Mouse (Mus musculus) forebrain, postnatal 0 days (tissue): ENCODE measurements around the gene Acaca. TPM values are rescaled to one million over a fixed set of nuclear protein-coding genes. Genes with fewer than 3 reads are reported as not detected.

Source experiments
- ATAC-seq: fragments of 200-750 bp; cut with Nextera tagmentation; 2 replicates; pipeline ENCODE4 v1.8.0; 2017; ENCODE audit warnings: mild to moderate bottlenecking, moderate library complexity
- DNase-seq: peaks from one replicate; pipeline ENCODE4 v3.0.0-alpha.2; 2015
- H3K27ac ChIP-seq: fragments of 300-500 bp; sonication (generic); 2 replicates; pipeline ENCODE4 v1.5.1; 2014; ENCODE audit warnings: low read depth, mild to moderate bottlenecking, antibody characterized with exemption, low read length, moderate library complexity, mixed read lengths
- H3K27me3 ChIP-seq: fragments of 300-500 bp; sonication (generic); 2 replicates; pipeline ENCODE4 v1.6.1; 2014; ENCODE audit warnings: mild to moderate bottlenecking, low read length, mixed read lengths; ENCODE audit not compliant: insufficient read depth
- H3K36me3 ChIP-seq: fragments of 300-500 bp; sonication (generic); 2 replicates; pipeline ENCODE4 v1.6.1; 2014; ENCODE audit warnings: mild to moderate bottlenecking, moderate library complexity; ENCODE audit not compliant: insufficient read depth
- H3K4me1 ChIP-seq: fragments of 300-500 bp; sonication (generic); 2 replicates; pipeline ENCODE4 v1.6.1; 2014; ENCODE audit warnings: antibody characterized with exemption; ENCODE audit not compliant: insufficient read depth
- H3K4me2 ChIP-seq: fragments of 300-500 bp; sonication (generic); 2 replicates; pipeline ENCODE4 v1.6.1; 2014; ENCODE audit warnings: low read depth, mild to moderate bottlenecking, moderate library complexity
- H3K4me3 ChIP-seq: fragments of 300-500 bp; sonication (generic); 2 replicates; pipeline ENCODE4 v1.5.1; 2014; ENCODE audit warnings: low read depth, low read length, mixed read lengths
- H3K9ac ChIP-seq: fragments of 300-500 bp; sonication (generic); 2 replicates; pipeline ENCODE4 v1.6.1; 2014; ENCODE audit warnings: mild to moderate bottlenecking
- H3K9me3 ChIP-seq: fragments of 300-500 bp; sonication (generic); 2 replicates; pipeline ENCODE4 v1.6.1; 2016; ENCODE audit warnings: low read length
- CTCF ChIP-seq: sonication (generic); IDR thresholded peaks from 2 replicates; pipeline ENCODE4 v1.5.1; 2016; ENCODE audit warnings: antibody characterized with exemption, control low read depth, low read depth
- WGBS: fragments of 180-500 bp; shearing (Covaris S2); extraction: QIAGEN DNeasy Blood & Tissue Kit; methylation state at CpG from one replicate; pipeline ENCODE4 v1.1.7; 2014; 5-methylcytosine and 5-hydroxymethylcytosine counted together
- polyA plus RNA-seq: library from polyadenylated mRNA; unstranded; fragments of >200 nt; fragmentation: Nextera tagmentation; extraction: Ambion mirVana; gene quantifications from 2 replicates; pipeline ENCODE4 v1.2.1, GENCODE M21; 2015
- total RNA-seq: library from RNA; depleted of rRNA; stranded (reverse); fragments of >200 nt; gene quantifications from 2 replicates; pipeline ENCODE4 v1.2.3, GENCODE M21; 2014

The Acaca gene
- total and polyA plus RNA-seq, 2 experiments from 2014 or later, result 16.5 to 200 TPM

DNA sequence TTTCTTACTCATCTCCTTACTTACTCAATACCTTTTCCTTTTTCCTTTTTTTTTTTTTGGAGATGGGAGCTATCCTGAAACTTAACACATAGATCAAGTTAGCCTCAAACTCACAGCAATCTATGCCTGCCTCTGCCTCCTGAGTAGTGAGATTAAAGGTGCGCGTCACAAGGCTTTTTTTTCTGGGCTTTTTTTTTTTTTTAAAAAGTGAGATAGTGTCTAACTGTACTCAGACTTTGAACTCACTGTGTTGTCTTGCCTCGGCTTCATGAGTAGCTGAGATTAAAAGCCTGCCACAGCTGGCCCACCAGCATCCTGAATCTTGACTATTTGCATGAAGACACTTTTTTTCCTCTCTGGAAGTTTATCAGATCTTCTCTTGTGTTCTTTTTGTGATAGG lies 59.1 kb downstream of the Acaca start:
- Histone ChIP-seq H3K9ac (no peak overlapping the region), H3K4me3 (no peak overlapping the region), H3K27ac (no peak overlapping the region), H3K27me3 (no peaks in the 10 kb centered on the region), H3K4me2 (no peak overlapping the region), H3K4me1 (no peaks in the 10 kb centered on the region), H3K9me3 (no peaks in the 10 kb centered on the region), H3K36me3 (no peaks in the 10 kb centered on the region)
- no peak for TF ChIP-seq CTCF
- ATAC-seq (no peak), DNase-seq (no peak)
- 90% methylated on average over 3 of the region's 3 CpGs for WGBS

DNA sequence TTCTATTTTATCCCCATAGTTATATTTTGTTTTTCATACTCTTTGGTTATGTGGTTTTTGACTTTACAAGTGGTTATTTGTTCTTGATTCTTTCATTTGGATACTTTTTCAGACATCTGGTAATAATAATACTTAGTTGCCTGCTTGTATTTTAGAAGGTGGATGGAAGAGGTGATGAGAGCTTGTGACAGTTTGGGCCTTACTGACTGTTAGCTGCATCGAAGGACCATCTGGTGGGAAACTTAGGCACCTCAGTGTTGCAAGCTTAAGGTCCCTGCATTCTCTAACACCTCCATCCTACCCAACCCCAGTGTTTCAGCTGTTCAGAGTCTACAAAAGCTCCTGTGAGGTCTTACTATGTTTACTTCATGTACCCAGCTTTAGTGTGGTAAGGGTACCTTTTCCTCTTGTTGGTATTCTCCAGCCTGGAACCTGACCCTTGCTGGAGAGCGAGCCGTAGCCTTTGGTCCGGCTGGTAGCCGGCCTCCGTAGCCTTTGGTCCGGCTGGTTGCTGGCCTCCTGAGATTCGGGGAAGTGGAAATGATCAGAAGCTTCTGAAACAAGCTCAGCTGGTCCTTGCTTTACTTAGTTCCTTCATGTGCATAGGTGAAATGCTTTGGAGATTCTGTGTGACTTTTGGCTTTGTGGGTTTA lies 61.2 kb downstream of the Acaca start:
- no peak overlapping the region for H3K4me3 ChIP-seq
- H3K36me3 ChIP-seq, result no peaks in the 10 kb centered on the region
- 92% methylated on average over 8 of the region's 8 CpGs for WGBS
- no peaks in the 10 kb centered on the region for H3K9me3 ChIP-seq
- no peaks in the 10 kb centered on the region for H3K27me3 ChIP-seq
- no peak overlapping the region for H3K4me2 ChIP-seq
- DNase-seq (no peak), ATAC-seq (no peak)
- H3K9ac ChIP-seq, result no peak overlapping the region
- H3K4me1 ChIP-seq, result no peaks in the 10 kb centered on the region
- no peak for TF ChIP-seq CTCF
- no peak overlapping the region for H3K27ac ChIP-seq

GRCm38 (mm10) chr11:84193249-84193648 lies 63.8 kb downstream of the Acaca start:
- H3K4me3 ChIP-seq, result no peak overlapping the region
- H3K27ac ChIP-seq, result no peak overlapping the region
- no peaks in the 10 kb centered on the region for H3K9me3 ChIP-seq
- no peak for DNase-seq
- H3K4me1 ChIP-seq, result no peaks in the 10 kb centered on the region
- WGBS, result 59% methylated on average over 10 of the region's 10 CpGs
- ATAC-seq, result no peak
- H3K4me2 ChIP-seq, result no peak overlapping the region
- TF ChIP-seq CTCF, result peak; percentile 15; the same call in 1 of the 2 replicates
- no peaks in the 10 kb centered on the region for H3K27me3 ChIP-seq
- no peak overlapping the region for H3K9ac ChIP-seq
- H3K36me3 ChIP-seq, result peaks cover 6% of the 10 kb centered on the region

GRCm38 (mm10) chr11:84194751-84195150 lies 65.3 kb downstream of the Acaca start:
- Histone ChIP-seq H3K9me3 (no peaks in the 10 kb centered on the region), H3K9ac (no peak overlapping the region), H3K27ac (no peak overlapping the region), H3K4me1 (no peaks in the 10 kb centered on the region), H3K27me3 (no peaks in the 10 kb centered on the region), H3K4me3 (no peak overlapping the region), H3K36me3 (peaks cover 6% of the 10 kb centered on the region), H3K4me2 (no peak overlapping the region)
- 87% methylated on average over 3 of the region's 3 CpGs for WGBS
- no peak for TF ChIP-seq CTCF
- no peak for DNase-seq
- no peak for ATAC-seq

DNA sequence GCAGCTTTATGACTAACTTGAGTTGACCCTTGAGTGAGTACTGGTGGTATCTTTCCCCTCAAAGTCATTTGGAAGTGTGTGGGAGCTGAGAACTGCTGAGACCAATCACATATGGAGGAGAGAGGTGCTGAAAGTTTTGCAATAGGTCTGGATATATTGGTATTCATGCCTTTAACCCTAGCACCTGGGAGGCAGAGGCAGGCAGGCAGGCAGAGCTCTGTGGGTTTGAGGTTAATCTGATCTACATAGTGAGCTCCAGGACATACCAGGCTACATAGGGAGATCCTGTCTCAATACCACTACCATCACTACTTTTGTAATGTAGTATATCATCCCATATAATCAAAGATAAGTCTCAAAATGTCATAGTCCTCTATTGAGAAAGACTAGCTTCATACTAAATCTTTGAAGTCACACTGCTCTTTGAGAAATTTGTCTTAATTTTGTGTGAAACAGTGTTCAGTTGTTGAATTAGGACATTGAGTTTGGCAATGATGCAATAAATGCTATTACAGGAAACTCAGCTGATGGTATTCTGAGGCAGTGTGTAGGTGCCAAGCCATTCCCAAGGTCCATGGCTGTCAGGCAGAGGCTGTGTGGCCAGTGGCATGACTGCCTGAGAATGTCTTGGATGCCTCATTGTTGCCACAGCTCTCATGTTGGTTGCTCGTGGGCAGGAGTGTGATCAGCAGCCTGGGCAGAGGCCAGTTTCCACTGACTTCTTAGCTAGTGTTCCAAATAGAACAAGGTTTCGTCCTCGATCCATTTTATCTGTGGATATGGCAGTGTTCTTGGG lies 68.3 kb downstream of the Acaca start:
- ATAC-seq (no peak), DNase-seq (no peak)
- Histone ChIP-seq H3K27ac (no peak overlapping the region), H3K9ac (no peak overlapping the region), H3K36me3 (peaks cover 6% of the 10 kb centered on the region), H3K4me3 (no peak overlapping the region), H3K4me1 (no peaks in the 10 kb centered on the region), H3K9me3 (no peaks in the 10 kb centered on the region), H3K4me2 (no peak overlapping the region), H3K27me3 (no peaks in the 10 kb centered on the region)
- WGBS, result 88% methylated on average over 3 of the region's 3 CpGs
- TF ChIP-seq CTCF, result no peak

DNA sequence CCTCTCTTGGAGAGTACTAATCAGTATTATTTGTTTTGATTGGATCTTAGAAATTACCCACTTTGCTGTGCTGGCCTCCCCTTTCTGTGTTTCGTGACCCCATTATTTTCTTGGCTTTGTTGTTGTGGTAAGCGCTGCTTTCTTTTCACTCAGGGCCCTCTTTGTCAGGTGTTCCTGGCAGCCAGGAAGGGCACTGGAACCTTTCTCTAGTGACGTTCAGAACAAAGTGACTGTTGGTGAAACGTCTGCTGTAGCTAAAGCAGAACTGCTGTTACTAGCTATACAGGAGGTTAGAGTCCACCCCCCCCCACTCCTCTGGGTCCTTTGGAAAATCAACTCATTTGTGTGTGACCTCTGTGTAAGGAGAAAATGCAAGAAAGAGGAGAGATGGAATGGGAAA lies 76.3 kb downstream of the Acaca start:
- Histone ChIP-seq H3K36me3 (no peaks in the 10 kb centered on the region), H3K4me3 (no peak overlapping the region), H3K27ac (no peak overlapping the region), H3K27me3 (no peaks in the 10 kb centered on the region), H3K9me3 (no peaks in the 10 kb centered on the region), H3K9ac (no peak overlapping the region), H3K4me2 (no peak overlapping the region), H3K4me1 (no peaks in the 10 kb centered on the region)
- 20% methylated on average over 4 of the region's 4 CpGs for WGBS
- no peak for TF ChIP-seq CTCF
- ATAC-seq (no peak), DNase-seq (no peak)

DNA sequence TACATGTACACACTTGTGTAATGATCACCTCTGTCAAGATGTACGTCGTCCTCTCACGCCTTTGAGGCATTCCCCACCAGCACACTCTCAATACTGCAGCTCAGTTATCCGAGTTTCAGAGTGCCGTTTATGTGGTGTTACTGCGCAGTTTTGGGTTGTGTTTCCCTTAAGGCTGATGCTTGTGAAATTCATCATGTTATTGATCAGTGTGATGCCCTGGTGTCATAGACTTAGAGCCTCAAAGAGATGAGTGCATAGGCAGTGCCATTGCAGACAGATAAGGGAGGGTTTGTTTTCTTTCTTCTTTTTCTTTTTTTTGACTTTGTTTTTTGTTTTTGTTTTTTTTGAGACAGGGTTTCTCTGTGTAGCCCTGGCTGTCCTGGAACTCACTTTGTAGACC lies 81.4 kb downstream of the Acaca start:
- TF ChIP-seq CTCF, result no peak
- no peak overlapping the region for H3K4me3 ChIP-seq
- WGBS, result over 99% methylated on average over 6 of the region's 6 CpGs
- no peak for ATAC-seq
- no peak overlapping the region for H3K4me2 ChIP-seq
- no peaks in the 10 kb centered on the region for H3K9me3 ChIP-seq
- no peaks in the 10 kb centered on the region for H3K36me3 ChIP-seq
- no peak overlapping the region for H3K27ac ChIP-seq
- H3K27me3 ChIP-seq, result no peaks in the 10 kb centered on the region
- no peak for DNase-seq
- no peak overlapping the region for H3K9ac ChIP-seq
- H3K4me1 ChIP-seq, result no peaks in the 10 kb centered on the region
